Mouse (Mus musculus) large intestine, adult 2 months (tissue): ENCODE results near the gene Tor3a. TPM values are rescaled to one million over a fixed set of nuclear protein-coding genes. Genes with fewer than 3 reads are reported as not detected.

Experiments
- DNase-seq: peaks from one replicate; pipeline ENCODE4 v3.0.0-alpha.2; 2012; ENCODE audit warnings: low read depth, low spot score
- WGBS: fragments of 180-500 bp; shearing (Covaris S2); methylation state at CpG from one replicate; pipeline ENCODE4 v1.1.7; 2018; 5-methylcytosine and 5-hydroxymethylcytosine counted together
- polyA plus RNA-seq: library from polyadenylated mRNA; depleted of rRNA; stranded (reverse); fragments of >200 nt; gene quantifications from 2 replicates; pipeline ENCODE4 v1.2.3, GENCODE M21; 2012

The Tor3a gene
- polyA plus RNA-seq, 1 experiment, result 21.1 TPM

GRCm38 (mm10) chr1:156642813-156643212 lies 31.3 kb downstream of the Tor3a start:
- 87% methylated on average over 12 of the region's 12 CpGs for WGBS

GRCm38 (mm10) chr1:156641808-156642207 lies 32.3 kb downstream of the Tor3a start:
- no peak for DNase-seq
- 86% methylated on average over 10 of the region's 10 CpGs for WGBS

More at GRCm38 (mm10) chr1:156642813-156643212, 31.3 kb downstream of the Tor3a start:
- no peak for DNase-seq

GRCm38 (mm10) chr1:156640577-156640976 lies 33.6 kb downstream of the Tor3a start:
- WGBS, result 72% methylated on average over 4 of the region's 4 CpGs
- DNase-seq, result no peak

- WGBS, result 81% methylated on average over 5 of the region's 5 CpGs
- DNase-seq, result no peak
Measured at GRCm38 (mm10) chr1:156639455-156639854, 34.7 kb downstream of the Tor3a start.

GRCm38 (mm10) chr1:156635148-156635547 lies 39.0 kb downstream of the Tor3a start:
- WGBS, result 93% methylated on average over 2 of the region's 2 CpGs
- no peak for DNase-seq

- DNase-seq, result no peak
- WGBS, result 69% methylated on average over 10 of the region's 10 CpGs
Measured at GRCm38 (mm10) chr1:156633095-156633494, 41.1 kb downstream of the Tor3a start.

GRCm38 (mm10) chr1:156630965-156631364 lies 43.2 kb downstream of the Tor3a start:
- DNase-seq, result no peak

GRCm38 (mm10) chr1:156629984-156630383 lies 44.2 kb downstream of the Tor3a start:
- DNase-seq, result no peak
- 92% methylated on average over 8 of the region's 8 CpGs for WGBS

- 73% methylated on average over 4 of the region's 4 CpGs for WGBS
Measured at GRCm38 (mm10) chr1:156626729-156627128, 47.4 kb downstream of the Tor3a start.

GRCm38 (mm10) chr1:156624231-156624630 lies 49.9 kb downstream of the Tor3a start:
- 29% methylated on average over 1 of the region's 1 CpGs for WGBS
- no peak for DNase-seq

More at GRCm38 (mm10) chr1:156626729-156627128, 47.4 kb downstream of the Tor3a start:
- DNase-seq, result no peak

- WGBS, result 50% methylated on average over 3 of the region's 3 CpGs
- no peak for DNase-seq
Measured at GRCm38 (mm10) chr1:156620951-156621350, 53.2 kb downstream of the Tor3a start.

GRCm38 (mm10) chr1:156620292-156620909 lies 53.8 kb downstream of the Tor3a start:
- DNase-seq, result no peak
- WGBS, result 83% methylated on average over 4 of the region's 4 CpGs

GRCm38 (mm10) chr1:156617811-156618210 lies 56.3 kb downstream of the Tor3a start:
- WGBS, result 77% methylated on average over 4 of the region's 4 CpGs
- DNase-seq, result no peak

- no peak for DNase-seq
- whole genome bisulfite sequencing, result 38% methylated on average over 12 of the region's 12 CpGs
Measured at GRCm38 (mm10) chr1:156616989-156617598, 57.1 kb downstream of the Tor3a start.

- WGBS, result 6% methylated on average over 13 of the region's 13 CpGs
- DNase-seq, result peak; percentile 86
Measured at GRCm38 (mm10) chr1:156615381-156616133, 58.6 kb downstream of the Tor3a start.

GRCm38 (mm10) chr1:156614710-156615109 lies 59.4 kb downstream of the Tor3a start:
- WGBS, result 78% methylated on average over 1 of the region's 1 CpGs
- DNase-seq, result no peak

GRCm38 (mm10) chr1:156613855-156614530 lies 60.2 kb downstream of the Tor3a start:
- DNase-seq, result no peak
- 64% methylated on average over 9 of the region's 9 CpGs for WGBS

GRCm38 (mm10) chr1:156610257-156610656 lies 63.9 kb downstream of the Tor3a start:
- 72% methylated on average over 1 of the region's 1 CpGs for WGBS
- DNase-seq, result no peak

- WGBS, result 95% methylated on average over 2 of the region's 2 CpGs
Measured at GRCm38 (mm10) chr1:156608496-156608895, 65.7 kb downstream of the Tor3a start.

GRCm38 (mm10) chr1:156605940-156606339 lies 68.2 kb downstream of the Tor3a start:
- no peak for DNase-seq
- WGBS, result 22% methylated on average over 2 of the region's 2 CpGs

More at GRCm38 (mm10) chr1:156608496-156608895, 65.7 kb downstream of the Tor3a start:
- no peak for DNase-seq
